Mouse (Mus musculus) myocyte (in vitro differentiated cells): Measurements from ENCODE around the gene T. TPM values are rescaled to one million over a fixed set of nuclear protein-coding genes. Genes with fewer than 3 reads are reported as not detected.

Experiments
- H3K27me3 ChIP-seq: one replicate; pipeline ENCODE4 v1.6.1; 2011; ENCODE audit not compliant: control insufficient read depth, insufficient read depth, insufficient read length
- H3K36me3 ChIP-seq: one replicate; pipeline ENCODE4 v1.6.1; 2011; ENCODE audit not compliant: control insufficient read depth, insufficient read depth
- H3K4me2 ChIP-seq: one replicate; pipeline ENCODE4 v1.6.1; 2011; ENCODE audit warnings: low read depth, control low read depth
- H3K4me3 ChIP-seq: one replicate; pipeline ENCODE4 v1.5.1; 2011; ENCODE audit warnings: mild to moderate bottlenecking, control low read depth, moderate library complexity
- H3K79me2 ChIP-seq: one replicate; pipeline ENCODE4 v1.6.1; 2011; ENCODE audit not compliant: control insufficient read depth, insufficient read depth
- H3ac ChIP-seq: one replicate; pipeline ENCODE4 v1.6.1; 2011; ENCODE audit not compliant: control insufficient read depth, insufficient read length
- CEBPB ChIP-seq: IDR thresholded peaks from 2 replicates; pipeline ENCODE4 v1.6.1; 2011; ENCODE audit warnings: mild to moderate bottlenecking, moderate library complexity; ENCODE audit not compliant: poor library complexity, insufficient read depth, severe bottlenecking
- E2F4 ChIP-seq: IDR thresholded peaks from one replicate; pipeline ENCODE4 v1.6.1; 2011; ENCODE audit warnings: mild to moderate bottlenecking, control low read depth, moderate library complexity; ENCODE audit not compliant: insufficient read depth
- MAX ChIP-seq: IDR thresholded peaks from one replicate; pipeline ENCODE4 v1.6.1; 2011; ENCODE audit warnings: low read depth, mild to moderate bottlenecking, control low read depth
- MYOD1 ChIP-seq, 3 experiments: IDR thresholded peaks; one replicate each; pipeline ENCODE4 v1.6.1; 2011; ENCODE audit warnings: control low read depth in 2 of 3, low read depth in 2 of 3, mild to moderate bottlenecking in 2 of 3, moderate library complexity in 1 of 3; ENCODE audit not compliant: insufficient read length in 2 of 3, control insufficient read depth in 1 of 3
- MYOG ChIP-seq, 3 experiments: IDR thresholded peaks; one replicate each; pipeline ENCODE4 v1.6.1; 2011; ENCODE audit warnings: control low read depth in 2 of 3, low read depth in 2 of 3, mild to moderate bottlenecking in 2 of 3; ENCODE audit not compliant: insufficient read length in 2 of 3, control insufficient read depth in 1 of 3, insufficient read depth in 1 of 3
- POLR2A ChIP-seq: IDR thresholded peaks from one replicate; pipeline ENCODE4 v1.6.1; 2011; ENCODE audit warnings: low read depth, mild to moderate bottlenecking, control low read depth, moderate library complexity; ENCODE audit not compliant: insufficient read length
- POLR2AphosphoS2 ChIP-seq: IDR thresholded peaks from one replicate; pipeline ENCODE4 v1.6.1; 2011; ENCODE audit warnings: low read depth, control low read depth; ENCODE audit not compliant: insufficient read length
- REST ChIP-seq: IDR thresholded peaks from one replicate; pipeline ENCODE4 v1.6.1; 2011; ENCODE audit warnings: mild to moderate bottlenecking, control low read depth, moderate library complexity; ENCODE audit not compliant: insufficient read depth, insufficient read length
- SRF ChIP-seq: IDR thresholded peaks from one replicate; pipeline ENCODE4 v1.6.1; 2011; ENCODE audit warnings: low read depth; ENCODE audit not compliant: control insufficient read depth, insufficient read length
- TCF12 ChIP-seq: IDR thresholded peaks from one replicate; pipeline ENCODE4 v1.6.1; 2011; ENCODE audit warnings: mild to moderate bottlenecking, control low read depth; ENCODE audit not compliant: poor library complexity, insufficient read depth, severe bottlenecking
- TCF3 ChIP-seq: IDR thresholded peaks from one replicate; pipeline ENCODE4 v1.6.1; 2011; ENCODE audit warnings: low read depth, control low read depth; ENCODE audit not compliant: insufficient read length
- USF1 ChIP-seq: IDR thresholded peaks from one replicate; pipeline ENCODE4 v1.6.1; 2011; ENCODE audit warnings: low read depth, mild to moderate bottlenecking, control low read depth, moderate library complexity
- polyA plus RNA-seq: library from polyadenylated mRNA; unstranded; fragments of >200 nt; fragmentation: generic; extraction: Trizol; gene quantifications from one replicate; pipeline ENCODE4 v1.2.1, GENCODE M21; 2012; ENCODE audit warnings: missing spikeins

T gene
- polyA plus RNA-seq, 1 experiment, result 0.10 TPM

DNA sequence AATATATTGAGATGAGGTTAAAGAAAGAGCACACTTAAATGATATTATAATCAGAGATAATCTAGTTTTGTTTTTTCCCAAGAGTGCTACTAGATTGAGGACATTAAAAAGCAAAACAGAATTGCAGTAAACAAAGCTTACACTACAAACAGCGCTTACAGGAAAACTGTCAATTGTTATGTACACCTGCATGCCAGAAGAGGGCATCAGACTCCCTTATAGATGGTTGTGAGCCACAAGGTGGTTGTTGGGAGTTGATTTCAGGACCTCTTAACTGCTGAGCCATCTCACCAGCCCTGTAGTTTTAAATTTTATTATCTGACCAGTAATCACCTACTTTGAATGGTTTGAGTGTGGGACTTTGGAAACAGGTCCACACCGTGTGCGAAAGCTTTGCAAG is 14.1 kb downstream of the T start:
- no peaks in the 10 kb centered on the region for H3K36me3 ChIP-seq
- no peak overlapping the region for H3K4me2 ChIP-seq
- H3K79me2 ChIP-seq, result no peaks in the 10 kb centered on the region
- H3K4me3 ChIP-seq, result no peak overlapping the region
- H3K27me3 ChIP-seq, result no peaks in the 10 kb centered on the region
- H3ac ChIP-seq, result no peak overlapping the region
- no peak for TF ChIP-seq MYOG (IDR thresholded peaks at IDR 0.05; ENCODE audit: control insufficient read depth in 1 of 3, insufficient read depth in 1 of 3, insufficient read length in 2 of 3, low read depth in 2 of 3)
- TF ChIP-seq MAX, result no peak
- no peak for TF ChIP-seq USF1
- no peak for TF ChIP-seq E2F4
- no peak for TF ChIP-seq TCF3
- no peak for TF ChIP-seq CEBPB
- TF ChIP-seq MYOD1 (IDR thresholded peaks at IDR 0.05; ENCODE audit: control insufficient read depth in 1 of 3, insufficient read length in 2 of 3, low read depth in 2 of 3), result no peak
- TF ChIP-seq POLR2AphosphoS2, result no peak
- TF ChIP-seq REST, result no peak
- TF ChIP-seq TCF12, result no peak
- no peak for TF ChIP-seq SRF

DNA sequence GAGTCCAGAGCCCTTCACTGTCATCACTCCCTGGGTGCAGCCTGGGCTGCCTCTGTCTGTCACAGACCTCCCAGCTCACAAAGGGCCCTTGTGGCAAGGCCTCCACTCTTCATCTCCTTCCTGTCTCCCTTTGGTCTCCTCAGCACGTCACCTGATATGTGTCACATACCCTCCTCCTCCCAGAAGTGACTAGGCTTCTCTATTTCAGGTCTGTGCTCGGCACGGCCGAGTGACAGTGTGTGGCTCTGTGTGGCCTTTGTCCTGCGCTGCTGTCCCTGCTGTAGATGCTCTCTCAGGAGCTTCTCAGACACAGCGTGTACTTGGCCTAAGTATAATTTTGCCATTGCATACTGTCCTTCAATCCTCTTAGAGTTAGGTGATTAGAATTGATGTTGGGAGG is 21.0 kb downstream of the T start:
- Histone ChIP-seq H3K4me3 (no peak overlapping the region), H3K4me2 (no peak overlapping the region), H3K36me3 (no peaks in the 10 kb centered on the region), H3K79me2 (no peaks in the 10 kb centered on the region), H3ac (no peak overlapping the region), H3K27me3 (peaks cover 16% of the 10 kb centered on the region)
- TF ChIP-seq POLR2A (no peak), POLR2AphosphoS2 (no peak), SRF (no peak), TCF12 (no peak), REST (no peak), MYOD1 (IDR thresholded peaks at IDR 0.05; ENCODE audit: control insufficient read depth in 1 of 3, insufficient read length in 2 of 3, low read depth in 2 of 3) (no peak), TCF3 (no peak), E2F4 (no peak), MYOG (IDR thresholded peaks at IDR 0.05; ENCODE audit: control insufficient read depth in 1 of 3, insufficient read depth in 1 of 3, insufficient read length in 2 of 3, low read depth in 2 of 3) (no peak), CEBPB (no peak), MAX (no peak), USF1 (no peak)

DNA sequence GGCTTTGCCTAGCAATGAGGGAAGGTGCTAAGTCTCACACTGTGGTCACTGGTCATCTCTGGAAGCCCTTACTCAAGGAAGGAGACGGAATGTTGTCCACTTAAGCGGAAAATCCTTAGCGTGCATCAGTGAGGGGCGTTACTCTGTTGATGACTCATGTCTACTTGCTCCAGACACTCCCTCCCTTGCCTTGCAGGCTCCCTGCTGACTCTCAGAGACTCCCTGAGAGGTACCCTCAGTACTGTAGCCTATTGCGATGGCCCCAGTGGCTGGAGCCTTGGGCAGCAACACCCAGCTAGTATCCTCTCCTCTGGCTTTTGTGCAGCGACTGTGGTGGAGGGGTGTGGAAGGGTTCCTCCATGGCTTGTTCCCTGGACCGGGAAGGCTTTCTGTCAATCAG is 21.4 kb downstream of the T start:
- Histone ChIP-seq H3K4me3 (no peak overlapping the region), H3ac (no peak overlapping the region), H3K79me2 (no peaks in the 10 kb centered on the region), H3K36me3 (no peaks in the 10 kb centered on the region), H3K27me3 (peaks cover 16% of the 10 kb centered on the region), H3K4me2 (no peak overlapping the region)
- TF ChIP-seq SRF (no peak), USF1 (no peak), TCF3 (no peak), REST (no peak), MYOD1 (IDR thresholded peaks at IDR 0.05; ENCODE audit: control insufficient read depth in 1 of 3, insufficient read length in 2 of 3, low read depth in 2 of 3) (no peak), CEBPB (no peak), MYOG (IDR thresholded peaks at IDR 0.05; ENCODE audit: control insufficient read depth in 1 of 3, insufficient read depth in 1 of 3, insufficient read length in 2 of 3, low read depth in 2 of 3) (no peak), TCF12 (no peak), POLR2AphosphoS2 (no peak), POLR2A (no peak), E2F4 (no peak), MAX (no peak)

DNA sequence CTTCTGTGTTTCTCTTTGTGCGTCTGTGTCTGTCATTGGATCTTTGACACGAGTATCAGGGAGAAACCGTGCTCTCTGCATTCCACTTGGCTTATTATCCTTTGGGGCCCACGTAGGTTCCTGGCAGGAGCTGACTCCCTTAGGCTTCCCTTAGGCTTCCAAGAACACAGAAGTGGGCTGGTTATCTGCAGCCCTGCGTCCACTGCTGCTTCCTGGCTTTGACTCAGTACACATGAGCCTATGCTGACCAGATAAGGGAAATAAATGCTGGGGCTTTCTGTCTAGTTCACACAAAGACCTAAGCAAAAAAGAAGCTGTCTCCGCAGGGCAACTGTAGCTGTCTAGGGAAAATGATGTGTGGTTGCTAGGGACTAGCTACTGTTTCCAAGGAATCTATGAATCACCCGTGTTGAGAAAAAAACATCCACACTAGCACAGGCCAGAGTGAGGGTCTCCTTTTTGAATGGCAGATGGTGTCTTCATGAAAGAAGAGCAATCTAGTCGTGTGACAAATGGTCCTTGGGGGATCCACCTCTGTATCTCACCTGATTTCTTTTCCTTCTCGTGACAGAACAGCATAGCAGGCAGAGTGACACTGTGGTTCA is 22.7 kb downstream of the T start:
- Histone ChIP-seq H3K4me2 (no peak overlapping the region), H3K27me3 (peaks cover 21% of the 10 kb centered on the region), H3K4me3 (no peak overlapping the region)

More for the DNA sequence above, 22.7 kb downstream of the T start:
- Histone ChIP-seq H3K79me2 (no peaks in the 10 kb centered on the region), H3K36me3 (no peaks in the 10 kb centered on the region), H3ac (no peak overlapping the region)
- TF ChIP-seq SRF (no peak), E2F4 (no peak), POLR2AphosphoS2 (no peak), MYOD1 (IDR thresholded peaks at IDR 0.05; ENCODE audit: control insufficient read depth in 1 of 3, insufficient read length in 2 of 3, low read depth in 2 of 3) (no peak), MYOG (IDR thresholded peaks at IDR 0.05; ENCODE audit: control insufficient read depth in 1 of 3, insufficient read depth in 1 of 3, insufficient read length in 2 of 3, low read depth in 2 of 3) (no peak), TCF3 (no peak), MAX (no peak), CEBPB (no peak), USF1 (no peak), REST (no peak), TCF12 (no peak), POLR2A (no peak)
